Mouse (Mus musculus) naive thymus-derived CD4-positive, alpha-beta T cell, adult 2 months (primary cell): ENCODE measurements around the gene Mrtfa.
A peak's percentile ranks its signal among the peaks of the same experiment; 100 is the strongest.

Experiments used
- DNase-seq: peaks from one replicate; pipeline ENCODE4 v3.0.0-alpha.2; 2011; ENCODE audit warnings: low read depth

Gene Mrtfa

GRCm38 (mm10) chr15:81030891-81031425, 159.6 kb downstream of the Mrtfa start:
- no peak for DNase-seq

GRCm38 (mm10) chr15:81027378-81028173, 163.0 kb downstream of the Mrtfa start:
- DNase-seq = peak; percentile 90

GRCm38 (mm10) chr15:81026901-81027300, 163.7 kb downstream of the Mrtfa start:
- DNase-seq = no peak

- DNase-seq = no peak
These were observed 166.7 kb downstream of the Mrtfa start for GRCm38 (mm10) chr15:81023842-81024241.

GRCm38 (mm10) chr15:81022437-81022836, 168.1 kb downstream of the Mrtfa start:
- DNase-seq = no peak

- DNase-seq = no peak
These were observed 169.2 kb downstream of the Mrtfa start for GRCm38 (mm10) chr15:81021377-81021776.

- no peak for DNase-seq
These were observed 173.2 kb downstream of the Mrtfa start for GRCm38 (mm10) chr15:81017308-81017707.

GRCm38 (mm10) chr15:81016488-81016887, 174.1 kb downstream of the Mrtfa start:
- no peak for DNase-seq

- DNase-seq = no peak
These were observed 175.4 kb downstream of the Mrtfa start for GRCm38 (mm10) chr15:81015068-81015744.

- DNase-seq = no peak
These were observed 177.4 kb downstream of the Mrtfa start for GRCm38 (mm10) chr15:81013186-81013585.

- DNase-seq = no peak
These were observed 178.2 kb downstream of the Mrtfa start for GRCm38 (mm10) chr15:81012359-81012758.

GRCm38 (mm10) chr15:81011523-81011922, 179.0 kb downstream of the Mrtfa start:
- no peak for DNase-seq

GRCm38 (mm10) chr15:81010114-81010513, 180.4 kb downstream of the Mrtfa start:
- DNase-seq = no peak

GRCm38 (mm10) chr15:81008689-81009123, 181.9 kb downstream of the Mrtfa start:
- DNase-seq = peak; percentile 53

GRCm38 (mm10) chr15:81007905-81008304, 182.7 kb downstream of the Mrtfa start:
- no peak for DNase-seq

- DNase-seq = no peak
These were observed 183.2 kb downstream of the Mrtfa start for GRCm38 (mm10) chr15:81007339-81007738.

GRCm38 (mm10) chr15:81006127-81006735, 184.3 kb downstream of the Mrtfa start:
- DNase-seq = no peak

GRCm38 (mm10) chr15:81000419-81001138, 190.0 kb downstream of the Mrtfa start:
- no peak for DNase-seq

- DNase-seq = no peak
These were observed 193.5 kb downstream of the Mrtfa start for GRCm38 (mm10) chr15:80997077-80997476.

GRCm38 (mm10) chr15:80996090-80996835, 194.3 kb downstream of the Mrtfa start:
- DNase-seq = no peak

- DNase-seq = no peak
These were observed 195.6 kb downstream of the Mrtfa start for GRCm38 (mm10) chr15:80994959-80995358.
